ENCODE assay signal across 8 mouse cellular contexts in genomic region chr3:52103531-52104181, GRCm38 (mm10). TPM values are rescaled to one million over a fixed set of nuclear protein-coding genes. Genes with fewer than 3 reads are reported as not detected.
A peak's percentile ranks its signal among the peaks of the same experiment; 100 is the strongest.
DNase-seq lines count a peak whose midpoint lies in the region; ATAC-seq and TF ChIP-seq lines count a peak whose summit lies in the region.

No protein-coding gene starts in this region.

- no peaks in the 10 kb centered on the region for H3K36me3 ChIP-seq in small intestine, adult 2 months (ENCODE audit: control insufficient read depth, insufficient read depth, low read length)

- peak overlapping the region; percentile 87 for H3K4me3 ChIP-seq in small intestine, adult 2 months (ENCODE audit: low read depth, low read length)

- peak; percentile 9 for ATAC-seq in inflammation-experienced regulatory T-cells, adult 6 months
- ATAC-seq in megakaryocyte progenitor cell, adult 5-6 weeks (replicated peaks; ENCODE audit: poor library complexity): no peak

- no peaks in the 10 kb centered on the region for H3K27me3 ChIP-seq in small intestine, adult 2 months (ENCODE audit: control insufficient read depth, insufficient read depth, low read length)

- peak overlapping the region; percentile 98 for H3K27ac ChIP-seq in small intestine, adult 2 months (ENCODE audit: insufficient read depth, low read depth, low read length)

- no peak for TF ChIP-seq POLR2A in small intestine, adult 2 months (IDR thresholded peaks at IDR 0.05; ENCODE audit: low read depth, low read length)

- H3K4me1 ChIP-seq in small intestine, adult 2 months (ENCODE audit: control insufficient read depth, insufficient read depth, insufficient read length, low read length): peaks cover 12% of the 10 kb centered on the region; the same call in 1 of the 2 replicates

- under 1% methylated on average over 55 of the region's 55 CpGs for WGBS in small intestine, adult 2 months

- DNase-seq in adrenal gland, adult (ENCODE audit: inconsistent age in 2 of 2, low spot score in 1 of 2): peak; percentile 74 to 91
- peak; percentile 76 to 83 for DNase-seq in cerebellum, postnatal 25 days
- DNase-seq in gastrocnemius, postnatal 14 days: peak; percentile 50
- peak; percentile 23 to 60 for DNase-seq in left cerebral cortex, postnatal 14 days (ENCODE audit: low spot score in 2 of 2)
- peak; percentile 27 for DNase-seq in mesoderm, embryonic 11.5 days (ENCODE audit: low read depth, low spot score)

- intact Hi-C loops in gastrocnemius, postnatal 14 days (cut with DNase I; ENCODE audit: low total_unique reads): no loop called here
- intact Hi-C loops in left cerebral cortex, postnatal 14 days (cut with DNase I): loop anchor here (2.0 to 5.0 kb wide), 3 partner anchors 56 to 401 kb away; no protein-coding TSS in a partner anchor

- TF ChIP-seq CTCF in small intestine, adult 2 months (IDR thresholded peaks at IDR 0.05; ENCODE audit: extremely low read depth, insufficient read length, insufficient replicate concordance, low read depth, low read length): no peak

RNA-seq across cellular contexts. Expression of gene Maml3, which starts 1.2 kb away (rescaled TPM):
- total RNA-seq in gastrocnemius, postnatal 14 days (2021): 1 to 10 TPM; 3.3 to 3.5 TPM
- 1 to 10 TPM in 1 of 3 experiments, under 1 TPM in 1, not detected in 1; 0.68 to 2.2 TPM for polyA plus RNA-seq in inflammation-experienced regulatory T-cells, adult 6 months (2017; shearing (Covaris generic))
- total RNA-seq in left cerebral cortex, postnatal 14 days (2021): 1 to 10 TPM; 8.2 to 9.7 TPM
- 1.6 and 3.2 TPM in 2 replicates for polyA plus RNA-seq in small intestine, adult 2 months (2012; rRNA removed)
- 7.8 and 9.5 TPM in 2 replicates for total RNA-seq in megakaryocyte progenitor cell, adult 5-6 weeks (2015)
- 5.9 and 7.9 TPM in 2 replicates for total RNA-seq in megakaryocyte progenitor cell, adult 5-6 weeks (2017)

Comparison
In these comparisons a context has a peak if more than half of its experiments do, and no peak if none do; other contexts are left out.
1. DNase-seq: peak in every context shown above with its lines; median percentile 82 in adrenal gland, adult; 80 in cerebellum, postnatal 25 days; 50 in gastrocnemius, postnatal 14 days; 42 in left cerebral cortex, postnatal 14 days; 27 in mesoderm, embryonic 11.5 days.